Mouse (Mus musculus) heart, adult 2 months (tissue): ENCODE data around the gene Thbd. TPM values are rescaled to one million over a fixed set of nuclear protein-coding genes. Genes with fewer than 3 reads are reported as not detected.

Experiments
- DNase-seq, 2 experiments: peaks; one replicate each; pipeline ENCODE4 v3.0.0; 2021
- H3K27ac ChIP-seq: fragments of 200-600 bp; 2 replicates; pipeline ENCODE4 v1.8.1; 2022
- H3K27me3 ChIP-seq: fragments of 200-500 bp; 2 replicates; pipeline ENCODE4 v1.6.1; 2012; ENCODE audit warnings: mild to moderate bottlenecking, low read length, inconsistent platforms, mixed read lengths; ENCODE audit not compliant: control insufficient read depth, insufficient read depth
- H3K36me3 ChIP-seq: fragments of 200-500 bp; 2 replicates; pipeline ENCODE4 v1.6.1; 2012; ENCODE audit warnings: low read length, inconsistent platforms; ENCODE audit not compliant: control insufficient read depth, insufficient read depth
- H3K4me1 ChIP-seq: fragments of 200-500 bp; 2 replicates; pipeline ENCODE4 v1.6.1; 2011; ENCODE audit warnings: low read length; ENCODE audit not compliant: control insufficient read depth, insufficient read depth
- H3K4me3 ChIP-seq: fragments of 200-600 bp; 2 replicates; pipeline ENCODE4 v1.8.1; 2022
- H3K79me2 ChIP-seq: fragments of 200-500 bp; replicated peaks from 2 replicates; pipeline ENCODE4 v1.6.1; 2012; ENCODE audit warnings: mild to moderate bottlenecking, inconsistent platforms, low read length, moderate library complexity, mixed read lengths; ENCODE audit not compliant: control insufficient read depth, insufficient read depth
- H3K9ac ChIP-seq: fragments of 200-500 bp; 2 replicates; pipeline ENCODE4 v1.6.1; 2012; ENCODE audit warnings: low read depth, mild to moderate bottlenecking, control low read depth, inconsistent platforms, low read length, mixed read lengths
- CTCF ChIP-seq: fragments of 200-600 bp; IDR thresholded peaks from 2 replicates; pipeline ENCODE4 v1.8.1; 2022; ENCODE audit warnings: antibody characterized with exemption, mild to moderate bottlenecking, moderate library complexity
- EP300 ChIP-seq: fragments of 200-500 bp; IDR thresholded peaks from 2 replicates; pipeline ENCODE4 v1.6.1; 2011; ENCODE audit warnings: low read depth, low read length, control low read depth; ENCODE audit not compliant: insufficient read depth
- POLR2A ChIP-seq: fragments of 200-500 bp; IDR thresholded peaks from 2 replicates; pipeline ENCODE4 v1.6.1; 2011; ENCODE audit warnings: mild to moderate bottlenecking, low read depth, low read length, control low read depth; ENCODE audit not compliant: insufficient read depth
- WGBS: fragments of 180-500 bp; shearing (Covaris S2); methylation state at CpG from one replicate; pipeline ENCODE4 v1.1.7; 2018; 5-methylcytosine and 5-hydroxymethylcytosine counted together
- intact Hi-C: fragments of 180-260 bp; cut with DNase I; formaldehyde crosslinking; loops from one replicate; pipeline ENCODE4 v1.15.1; 2025
- long read RNA-seq: library from polyadenylated mRNA; stranded (forward); transcript quantifications from one replicate; pipeline ENCODE4 v2.0.0, GENCODE M21; 2021
- polyA plus RNA-seq: library from polyadenylated mRNA; depleted of rRNA; stranded (reverse); fragments of >200 nt; gene quantifications from 2 replicates; pipeline ENCODE4 v1.2.3, GENCODE M21; 2012; rRNA removed
- total RNA-seq, 2 experiments: library from RNA; stranded (reverse); gene quantifications; 2 replicates each; pipeline ENCODE4 v1.2.3; 2021

Thbd gene
- 10 to 100 TPM; 41.7 to 47.8 TPM for total RNA-seq
- polyA plus RNA-seq: 38.9 and 65.0 TPM in 2 replicates
- long read RNA-seq, transcript Thbd-201 (1 exons, 3,723 nt): major isoform, 41 of 41 reads
- long read RNA-seq, partial matches to known transcripts: 0 of 41 reads
- long read RNA-seq, other reads (novel, unspliced or antisense): 0 of 41 reads

GRCm38 (mm10) chr2:148407870-148408760 is at the start of gene Thbd:
Thbd (minus strand) TSS chr2:148408188.
- Histone ChIP-seq H3K36me3 (peaks cover 5% of the 10 kb centered on the region), H3K27me3 (no peaks in the 10 kb centered on the region), H3K79me2 (no peaks in the 10 kb centered on the region), H3K27ac (peak within 1 kb of the TSS; percentile 91), H3K4me1 (peaks cover 6% of the 10 kb centered on the region), H3K4me3 (peak within 1 kb of the TSS; percentile 51), H3K9ac (peak within 1 kb of the TSS; percentile 81)
- intact Hi-C loops: loop anchor here (5.0 to 10.0 kb wide), 8 partner anchors 61 to 467 kb away; partner anchors contain the start of gene Cst3
- DNase-seq: peak; percentile 86 to 92
- 3% methylated on average over 35 of the region's 35 CpGs for WGBS
- TF ChIP-seq POLR2A (peak; percentile 99), EP300 (peak; percentile 77; the same call in 1 of the 2 replicates), CTCF (peak; percentile 40; the same call in 1 of the 2 replicates)

- Histone ChIP-seq H3K9ac (no peak overlapping the region), H3K4me1 (peaks cover 7% of the 10 kb centered on the region), H3K79me2 (no peaks in the 10 kb centered on the region), H3K36me3 (peaks cover 5% of the 10 kb centered on the region; the same call in 1 of the 2 replicates), H3K4me3 (no peak overlapping the region), H3K27me3 (no peaks in the 10 kb centered on the region), H3K27ac (no peak overlapping the region)
- TF ChIP-seq POLR2A (no peak), CTCF (no peak), EP300 (no peak)
- DNase-seq: no peak
- intact Hi-C loops: no loop called here
Measured at GRCm38 (mm10) chr2:148455341-148455740, 47.4 kb upstream of the Thbd start.

- DNase-seq: no peak
- Histone ChIP-seq H3K4me3 (no peak overlapping the region), H3K27ac (no peak overlapping the region), H3K36me3 (peaks cover 5% of the 10 kb centered on the region; the same call in 1 of the 2 replicates), H3K4me1 (peaks cover 7% of the 10 kb centered on the region), H3K27me3 (no peaks in the 10 kb centered on the region), H3K9ac (no peak overlapping the region), H3K79me2 (no peaks in the 10 kb centered on the region)
- 86% methylated on average over 4 of the region's 4 CpGs for WGBS
- TF ChIP-seq CTCF: no peak
- no peak for TF ChIP-seq POLR2A
- no peak for TF ChIP-seq EP300
- intact Hi-C loops: no loop called here
Measured at GRCm38 (mm10) chr2:148454014-148454542, 46.1 kb upstream of the Thbd start.

- Histone ChIP-seq H3K27ac (no peak overlapping the region), H3K79me2 (no peaks in the 10 kb centered on the region), H3K9ac (no peak overlapping the region), H3K36me3 (peaks cover 5% of the 10 kb centered on the region; the same call in 1 of the 2 replicates), H3K4me1 (peaks cover 7% of the 10 kb centered on the region), H3K4me3 (no peak overlapping the region), H3K27me3 (no peaks in the 10 kb centered on the region)
- 81% methylated on average over 3 of the region's 3 CpGs for WGBS
- TF ChIP-seq EP300 (no peak), POLR2A (no peak), CTCF (no peak)
- intact Hi-C loops: no loop called here
- DNase-seq: no peak
Measured at GRCm38 (mm10) chr2:148453061-148453460, 45.1 kb upstream of the Thbd start.

GRCm38 (mm10) chr2:148451498-148451897 is 43.5 kb upstream of the Thbd start:
- Histone ChIP-seq H3K4me3 (no peak overlapping the region), H3K27ac (peak overlapping the region; percentile 49), H3K27me3 (no peaks in the 10 kb centered on the region), H3K36me3 (peaks cover 5% of the 10 kb centered on the region; the same call in 1 of the 2 replicates), H3K79me2 (no peaks in the 10 kb centered on the region), H3K9ac (no peak overlapping the region), H3K4me1 (peaks cover 7% of the 10 kb centered on the region)
- 46% methylated on average over 5 of the region's 5 CpGs for WGBS
- no peak for DNase-seq
- TF ChIP-seq POLR2A: no peak
- no peak for TF ChIP-seq EP300
- no peak for TF ChIP-seq CTCF
- intact Hi-C loops: no loop called here
